Mouse (Mus musculus) adrenal gland, postnatal 14 days (tissue): ENCODE results near the gene Vamp5. TPM values are rescaled to one million over a fixed set of nuclear protein-coding genes. Genes with fewer than 3 reads are reported as not detected.
A peak's percentile ranks its signal among the peaks of the same experiment; 100 is the strongest.

Experiments
- DNase-seq: peaks from one replicate; pipeline ENCODE4 v3.0.0; 2021; ENCODE audit warnings: mixed read lengths
- total RNA-seq: library from RNA; stranded (reverse); gene quantifications from 2 replicates; pipeline ENCODE4 v1.2.3, GENCODE M21; 2021

Vamp5 gene
- total RNA-seq, 1 experiment from 2014 or later, result 33.9 TPM

DNA sequence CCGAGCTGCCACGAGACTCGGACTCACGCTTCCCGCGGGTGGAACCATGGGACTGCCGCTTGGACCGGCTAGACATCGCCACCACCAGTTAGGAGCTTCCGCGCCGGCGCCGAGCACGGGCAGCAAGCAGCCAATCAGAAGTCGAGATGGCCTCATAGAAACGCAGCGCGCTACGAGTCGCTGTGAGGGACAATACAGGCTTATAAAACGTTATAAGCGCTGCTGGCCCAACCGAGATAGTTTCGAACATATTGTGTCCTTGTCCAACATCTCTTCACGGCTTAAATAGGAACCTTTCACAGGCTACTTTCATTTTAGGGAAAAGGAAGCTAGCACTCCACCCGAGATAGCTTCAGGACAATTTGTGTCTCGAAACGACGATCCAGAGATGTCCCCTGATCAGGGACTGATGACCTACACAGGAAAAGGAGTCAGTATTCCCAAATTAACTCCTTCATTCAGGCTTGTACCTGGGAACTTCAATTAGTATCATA, 35.1 kb downstream of the Vamp5 start, which contains the start of gene Usp39:
TSS of gene Usp39 (minus strand) at position 111 of the 494 bp plus-strand sequence.
- DNase-seq, result peak; percentile 96

DNA sequence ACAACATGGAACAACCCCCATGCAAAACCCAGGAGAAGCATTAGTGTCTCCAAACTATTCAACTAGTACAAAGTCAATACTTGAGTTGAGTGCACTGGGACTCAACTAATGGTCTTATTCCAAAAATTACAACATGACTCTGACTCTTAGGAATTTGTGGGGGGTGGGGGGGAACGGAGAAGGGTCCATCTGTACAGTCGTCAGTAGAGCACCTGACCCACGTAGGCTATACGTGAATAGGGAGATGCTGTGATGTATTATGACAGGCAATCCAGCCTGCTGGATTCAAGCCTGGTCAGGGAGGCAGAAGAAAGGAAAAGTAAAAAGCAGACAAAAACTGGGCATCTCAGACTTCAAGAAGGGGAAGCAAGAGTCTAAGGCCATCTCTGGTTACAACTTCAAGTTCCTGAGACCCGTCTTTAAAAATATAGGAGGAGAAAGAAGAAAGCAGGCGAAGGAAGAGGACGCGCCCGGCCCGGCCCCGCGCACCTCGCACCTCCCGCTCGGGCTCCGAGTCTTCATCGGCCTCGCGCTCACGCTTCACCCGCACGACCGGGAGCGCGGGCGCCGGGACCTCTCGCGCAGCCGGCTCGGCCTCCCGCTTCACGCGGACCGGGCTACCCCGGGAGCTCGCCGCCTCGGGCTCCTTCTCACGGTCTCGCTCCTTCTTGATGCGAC, 35.7 kb downstream of the Vamp5 start:
- no peak for DNase-seq

DNA sequence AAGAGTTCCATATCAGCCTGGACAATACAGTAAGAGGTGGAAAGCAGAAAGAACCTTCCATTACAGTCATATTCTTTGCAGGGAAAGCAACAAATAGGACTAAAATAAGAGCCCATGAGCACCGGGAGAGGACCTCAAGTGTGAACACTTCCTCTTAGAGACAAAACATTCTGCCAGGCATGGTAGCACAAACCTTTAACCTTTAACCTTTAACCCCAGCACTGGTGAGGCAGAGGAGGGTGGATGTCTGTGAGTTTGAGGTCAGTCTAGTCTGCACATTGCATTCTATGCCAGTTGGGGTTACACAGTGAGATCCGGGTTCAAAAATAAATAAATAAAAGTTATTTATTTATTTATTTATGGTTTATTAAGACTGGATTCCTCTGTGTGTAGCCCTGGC, 39.8 kb downstream of the Vamp5 start:
- no peak for DNase-seq

DNA sequence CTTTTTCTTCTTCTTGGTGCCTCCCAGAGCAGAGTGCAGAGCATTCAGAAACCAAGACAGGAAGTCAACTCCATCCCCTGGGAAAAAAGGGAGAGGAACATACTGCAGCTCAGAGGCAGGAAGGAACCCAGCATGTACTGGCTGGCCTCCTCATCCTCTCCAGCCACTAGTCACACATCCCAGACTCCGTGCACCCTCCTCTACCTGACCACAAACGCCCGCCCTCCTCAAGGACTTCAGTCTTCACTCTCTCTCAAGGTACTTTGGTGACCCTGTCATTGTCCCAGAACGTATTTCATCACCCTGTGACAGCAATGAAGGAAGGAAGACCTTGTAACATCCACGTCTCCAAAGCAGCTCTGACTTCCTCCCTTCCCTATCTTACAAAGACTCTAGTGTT, 47.2 kb downstream of the Vamp5 start:
- no peak for DNase-seq

DNA sequence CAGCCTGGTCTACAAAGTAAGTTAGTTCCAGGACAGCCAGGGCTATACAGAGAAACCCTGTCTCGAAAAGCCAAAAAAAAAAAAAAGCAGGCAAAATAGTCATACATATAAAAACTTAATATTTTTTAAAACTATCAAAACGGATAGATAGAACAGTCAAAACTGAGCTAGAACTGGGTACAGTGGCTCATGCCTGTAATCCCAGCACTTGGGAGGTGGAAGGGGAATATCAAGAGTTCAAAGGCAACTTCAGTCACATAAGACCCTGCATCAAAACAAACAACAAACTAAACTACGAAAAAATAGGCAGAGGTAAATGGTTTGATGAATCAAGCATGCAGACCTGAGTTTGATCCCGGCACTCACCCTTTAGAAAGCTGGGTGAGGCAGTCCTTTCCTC, 50.1 kb downstream of the Vamp5 start:
- no peak for DNase-seq

DNA sequence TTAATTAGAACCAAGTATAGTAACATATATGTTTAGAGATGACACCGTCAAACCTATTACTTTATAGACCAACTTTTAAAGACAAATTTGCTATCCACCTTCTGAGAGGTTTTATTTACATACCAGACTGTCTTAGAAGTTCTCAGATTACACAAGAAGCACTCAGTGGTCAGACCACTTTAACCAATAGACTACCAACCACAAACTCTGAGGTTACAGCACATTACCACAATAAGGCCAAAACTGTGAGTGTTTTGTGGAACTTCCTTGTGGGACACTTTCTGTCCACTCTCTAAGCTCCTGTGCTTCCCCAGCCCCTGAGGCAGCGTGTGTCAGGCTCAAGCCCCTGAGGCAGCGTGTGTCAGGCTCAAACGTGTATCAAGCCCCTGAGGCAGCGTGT, 51.2 kb downstream of the Vamp5 start:
- DNase-seq, result no peak

DNA sequence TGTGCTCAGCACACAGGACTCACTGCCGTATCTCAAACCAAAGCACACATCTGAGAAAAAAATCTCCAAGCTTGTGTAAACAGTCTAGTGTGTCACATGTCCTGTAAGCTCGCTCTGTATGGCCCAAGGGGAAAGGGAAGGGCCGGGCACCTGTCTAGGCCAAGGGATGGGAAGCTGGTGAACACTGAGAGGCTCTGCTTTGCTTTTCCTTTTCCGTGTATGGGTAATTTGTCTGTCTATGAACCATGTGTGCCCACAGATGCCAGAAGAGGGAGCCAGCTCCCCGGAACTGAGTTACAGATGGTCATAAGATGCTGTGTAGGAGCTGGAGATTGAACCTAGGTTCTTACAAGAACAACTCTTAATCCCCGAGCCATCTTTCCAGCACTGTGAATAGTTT, 54.0 kb downstream of the Vamp5 start:
- peak; percentile 60 for DNase-seq

DNA sequence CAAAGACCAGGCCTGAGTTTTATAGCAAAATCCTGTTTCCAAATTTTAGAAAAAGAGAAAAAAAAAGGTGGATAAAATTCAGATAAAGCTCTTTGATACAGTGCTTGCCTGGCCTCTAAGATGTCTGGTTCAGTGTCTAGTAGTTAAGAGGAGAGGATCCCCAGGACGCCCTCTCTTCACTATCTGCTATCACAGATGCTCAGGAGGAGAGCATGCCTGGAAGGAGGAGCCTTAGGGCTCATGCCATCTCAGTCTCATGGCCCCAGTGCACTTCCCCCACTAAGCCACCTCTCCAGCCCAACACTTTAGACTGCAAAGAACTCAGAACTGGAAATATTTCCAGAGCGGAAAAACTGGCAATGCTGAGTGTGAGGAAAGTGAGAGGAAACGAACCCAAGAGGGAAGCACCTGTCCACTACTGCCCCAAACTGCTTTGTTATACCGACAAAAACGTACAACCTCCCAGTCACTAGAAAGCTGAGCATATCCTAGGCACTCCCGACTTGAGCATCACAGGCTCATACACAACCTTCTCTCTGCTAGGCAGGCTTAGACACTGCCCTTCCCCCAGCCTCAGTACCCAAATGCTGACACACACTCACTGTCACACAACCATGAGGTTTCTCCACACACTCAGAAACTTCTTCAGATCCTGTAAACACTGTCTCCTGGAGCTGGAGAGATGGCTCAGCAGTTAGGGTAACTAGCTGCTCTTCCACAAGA, 56.3 kb downstream of the Vamp5 start:
- no peak for DNase-seq

DNA sequence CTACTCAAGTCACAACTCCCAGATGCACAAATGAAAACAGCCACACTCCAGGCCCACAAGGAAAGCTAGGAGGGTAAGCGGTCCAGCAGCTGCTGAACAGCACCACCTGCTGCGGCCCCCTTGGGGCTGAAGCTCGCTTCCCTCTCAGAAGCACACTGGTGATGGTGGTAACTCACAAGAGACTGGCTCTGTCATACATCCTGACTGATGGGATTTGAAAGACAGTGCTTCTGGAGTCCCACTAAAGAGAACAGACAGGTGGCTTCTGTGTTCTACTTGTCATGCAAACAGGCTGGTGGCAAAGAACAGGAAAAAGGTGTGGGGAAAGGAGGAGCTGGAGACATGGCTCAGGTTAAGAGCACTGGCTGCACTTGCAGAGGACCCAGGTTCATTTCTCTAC, 57.3 kb downstream of the Vamp5 start:
- DNase-seq, result no peak

DNA sequence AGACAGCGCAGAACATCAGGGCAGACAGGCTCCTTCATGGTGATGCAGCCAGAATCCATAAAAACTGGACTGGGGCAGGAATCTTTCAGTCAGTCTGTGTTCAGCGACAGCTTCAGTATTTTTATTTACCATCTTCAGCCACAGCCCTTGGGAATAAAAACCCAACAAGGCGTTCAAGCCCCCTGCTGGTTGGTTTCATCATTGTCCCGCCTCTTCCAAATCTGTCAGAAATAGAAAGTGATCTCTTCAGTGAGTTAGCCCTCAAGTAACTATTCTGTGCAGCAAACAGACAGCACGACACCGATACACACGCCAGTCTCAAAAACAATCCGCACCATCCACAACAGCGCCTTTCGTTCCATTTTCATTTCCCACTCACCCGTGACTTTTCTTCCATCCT, 61.2 kb downstream of the Vamp5 start:
- peak; percentile 47 for DNase-seq

Other genes starting within 250 kb of the Vamp5 start
- 5.7 and 5.9 TPM in 2 replicates for gene Atoh8, start 144.9 kb downstream of the Vamp5 start, total RNA-seq
- 0.70 TPM in 1 of 2 replicates, not detected in the other for gene Sftpb, start 75.9 kb downstream of the Vamp5 start, total RNA-seq
- 29.1 and 32.7 TPM in 2 replicates for gene Usp39, start 35.3 kb downstream of the Vamp5 start, total RNA-seq
- gene 0610030E20Rik, start 33.2 kb downstream of the Vamp5 start, total RNA-seq, result 25.8 and 33.1 TPM in 2 replicates
- 20.2 and 36.5 TPM in 2 replicates for gene Tmem150a, start 25.0 kb downstream of the Vamp5 start, total RNA-seq
- 204 and 217 TPM in 2 replicates for gene Rnf181, start 13.5 kb downstream of the Vamp5 start, total RNA-seq
- 104 and 113 TPM in 2 replicates for gene Vamp8, start 10.2 kb upstream of the Vamp5 start, total RNA-seq
- gene Ggcx, start 33.8 kb upstream of the Vamp5 start, total RNA-seq, result 38.0 and 50.4 TPM in 2 replicates
- 257 TPM in 2 replicates for gene Mat2a, start 59.1 kb upstream of the Vamp5 start, total RNA-seq
- 0.49 and 0.52 TPM in 2 replicates for gene Sh2d6, start 141.2 kb upstream of the Vamp5 start, total RNA-seq
- gene Capg, start 163.9 kb upstream of the Vamp5 start, total RNA-seq, result 28.8 and 38.2 TPM in 2 replicates
- gene Elmod3, start 217.9 kb upstream of the Vamp5 start, total RNA-seq, result 16.2 and 21.7 TPM in 2 replicates
- 362 and 390 TPM in 2 replicates for gene Retsat, start 218.0 kb upstream of the Vamp5 start, total RNA-seq
- gene Tgoln1, start 236.5 kb upstream of the Vamp5 start, total RNA-seq, result 135 and 142 TPM in 2 replicates